In the genomic region with DNA sequence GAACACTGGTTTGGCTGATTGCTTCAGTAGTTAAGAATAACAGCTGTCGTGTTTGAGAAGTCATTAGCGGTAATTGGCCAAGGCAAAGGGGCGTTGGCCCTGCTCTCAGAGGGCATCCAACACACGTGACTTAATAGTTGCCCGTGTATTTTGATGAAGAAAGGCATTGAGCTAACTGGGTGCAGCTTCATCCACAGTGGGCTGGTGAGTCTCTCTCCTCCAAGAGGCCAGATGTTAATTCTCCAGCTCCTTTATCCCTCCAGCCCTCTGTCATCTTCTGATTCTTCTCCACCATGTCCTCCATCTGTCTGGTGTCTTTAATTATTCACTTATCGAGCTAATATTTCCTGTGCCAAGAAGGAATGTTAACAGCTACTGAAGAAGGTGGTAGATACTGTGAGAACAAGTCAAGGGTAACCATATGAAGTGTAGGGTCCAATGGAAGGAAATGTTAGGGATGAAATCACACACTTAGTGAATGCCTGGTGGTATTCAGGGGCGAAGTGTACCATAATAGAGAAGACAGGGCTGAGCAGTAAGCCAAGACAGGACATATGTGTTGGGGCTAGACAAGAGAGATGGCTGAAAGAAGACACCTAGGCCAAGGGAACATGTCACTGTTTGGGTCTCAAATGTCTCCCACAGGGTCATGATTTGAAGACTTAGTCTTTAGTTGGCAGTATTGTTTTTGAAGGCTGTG, we compare ENCODE assay signal across 18 mouse cellular contexts.
DNase-seq lines count a peak whose midpoint lies in the region; ATAC-seq and TF ChIP-seq lines count a peak whose summit lies in the region.
"Had no signal": no experiment of that assay in that cellular context is flagged by ENCODE, and none has a peak within 500 bp of the region (broad histone marks: within the 10 kb centered on the region; RNA-seq: fewer than 3 reads in every experiment).

No protein-coding gene starts in this region.

- WGBS in forebrain, postnatal 0 days, result 53% methylated on average over 7 of the region's 7 CpGs
- WGBS in forebrain, embryonic 11.5 days, result 78% methylated on average over 7 of the region's 7 CpGs
- WGBS in liver, adult 2 months, result 88% methylated on average over 7 of the region's 7 CpGs
- 80% methylated on average over 7 of the region's 7 CpGs for whole genome bisulfite sequencing in liver, embryonic 11.5 days
- WGBS in hindbrain, embryonic 14.5 days, result 89% methylated on average over 7 of the region's 7 CpGs
- WGBS in lung, adult 2 months, result 68% methylated on average over 7 of the region's 7 CpGs

- H3K4me3 ChIP-seq in forebrain, postnatal 0 days (ENCODE audit: low read depth, low read length), result no peak overlapping the region
- no peak overlapping the region for H3K4me3 ChIP-seq in forebrain, embryonic 11.5 days (ENCODE audit: low read depth, low read length)
- H3K4me3 ChIP-seq in liver, adult 2 months (ENCODE audit: insufficient read depth, low read depth, low read length), result no peak overlapping the region
- H3K4me3 ChIP-seq in liver, embryonic 11.5 days (ENCODE audit: low read depth, low read length), result no peak overlapping the region
- H3K4me3 ChIP-seq in hindbrain, embryonic 14.5 days (replicated peaks; ENCODE audit: low read length), result no peak overlapping the region
- H3K4me3 ChIP-seq in lung, adult 2 months (replicated peaks; ENCODE audit: extremely low read depth, low read depth, low read length), result no peak overlapping the region
- H3K4me3 ChIP-seq: myocyte; neural tube, embryonic 15.5 days had no signal

- no peaks in the 10 kb centered on the region for H3K27me3 ChIP-seq in forebrain, postnatal 0 days (ENCODE audit: insufficient read depth, low read length)
- no peaks in the 10 kb centered on the region for H3K27me3 ChIP-seq in forebrain, embryonic 11.5 days (ENCODE audit: control insufficient read depth, insufficient read depth, low read length)
- H3K27me3 ChIP-seq in liver, adult 2 months (ENCODE audit: control insufficient read depth, insufficient read depth, low read length), result no peaks in the 10 kb centered on the region
- no peaks in the 10 kb centered on the region for H3K27me3 ChIP-seq in liver, embryonic 11.5 days (replicated peaks; ENCODE audit: control insufficient read depth, insufficient read depth, low read length)
- H3K27me3 ChIP-seq in hindbrain, embryonic 14.5 days (ENCODE audit: control insufficient read depth, insufficient read depth, low read length), result no peaks in the 10 kb centered on the region
- H3K27me3 ChIP-seq: CH12.LX; neural tube, embryonic 15.5 days had no signal

- H3K36me3 ChIP-seq in forebrain, postnatal 0 days (ENCODE audit: insufficient read depth), result no peaks in the 10 kb centered on the region
- H3K36me3 ChIP-seq in forebrain, embryonic 11.5 days (ENCODE audit: control insufficient read depth, insufficient read depth, low read length), result no peaks in the 10 kb centered on the region
- H3K36me3 ChIP-seq in liver, adult 2 months (ENCODE audit: control insufficient read depth, insufficient read depth, low read length), result no peaks in the 10 kb centered on the region
- H3K36me3 ChIP-seq in liver, embryonic 11.5 days (ENCODE audit: control insufficient read depth, insufficient read depth, low read length), result no peaks in the 10 kb centered on the region
- H3K36me3 ChIP-seq in hindbrain, embryonic 14.5 days (replicated peaks; ENCODE audit: control insufficient read depth, insufficient read depth), result no peaks in the 10 kb centered on the region
- H3K36me3 ChIP-seq: neural tube, embryonic 15.5 days had no signal

- intact Hi-C loops in heart, postnatal 36 days (cut with DNase I), result loop anchor here (5.0 kb wide), 1 partner anchor 37 kb away; no protein-coding TSS in a partner anchor

- no peaks in the 10 kb centered on the region for H3K79me2 ChIP-seq in liver, adult 2 months (ENCODE audit: control insufficient read depth, insufficient read depth, low read length)

- DNase-seq in forebrain, postnatal 0 days, result no peak
- DNase-seq in forebrain, embryonic 11.5 days (ENCODE audit: low spot score), result no peak
- peak; percentile 34 for DNase-seq in liver, adult 2 months (ENCODE audit: extremely low read depth, low read depth, low spot score)
- DNase-seq in liver, embryonic 11.5 days (ENCODE audit: low spot score), result no peak
- peak; percentile 61 for DNase-seq in heart, adult 8-10 months (ENCODE audit: low spot score)
- peak; percentile 37 to 47 for DNase-seq in heart, postnatal 36 days
- no peak for DNase-seq in hindbrain, embryonic 14.5 days (ENCODE audit: low spot score)
- DNase-seq in lung, adult 2 months, result no peak
- DNase-seq: kidney, adult 18-20 months; kidney, postnatal 25 days; liver; lung, embryonic 14.5 days; midbrain, embryonic 14.5 days had no signal

- H3K9ac ChIP-seq in forebrain, postnatal 0 days, result no peak overlapping the region
- no peak overlapping the region for H3K9ac ChIP-seq in forebrain, embryonic 11.5 days (ENCODE audit: low read length)
- no peak overlapping the region for H3K9ac ChIP-seq in liver, adult 2 months (ENCODE audit: low read depth, low read length)
- no peak overlapping the region for H3K9ac ChIP-seq in liver, embryonic 11.5 days (ENCODE audit: low read depth, low read length)
- no peak overlapping the region for H3K9ac ChIP-seq in hindbrain, embryonic 14.5 days
- H3K9ac ChIP-seq: lung, embryonic 14.5 days; neural tube, embryonic 15.5 days had no signal

- no peak for TF ChIP-seq POLR2A in liver, adult 2 months (IDR thresholded peaks at IDR 0.05; ENCODE audit: extremely low read depth, insufficient read depth, low read length)
- no peak for TF ChIP-seq POLR2A in lung, adult 2 months (IDR thresholded peaks at IDR 0.05; ENCODE audit: borderline replicate concordance, extremely low read depth, low read depth, low read length)

- ATAC-seq in forebrain, postnatal 0 days, result peak; percentile 1; the same call in 1 of the 2 replicates
- no peak for ATAC-seq in forebrain, embryonic 11.5 days (replicated peaks; ENCODE audit: low FRiP score)
- ATAC-seq in liver, embryonic 11.5 days (replicated peaks; ENCODE audit: low FRiP score), result no peak
- ATAC-seq in hindbrain, embryonic 14.5 days (ENCODE audit: low FRiP score), result no peak
- ATAC-seq: forebrain, embryonic 14.5 days had no signal

- H3K9me3 ChIP-seq in forebrain, postnatal 0 days (ENCODE audit: low read length), result no peaks in the 10 kb centered on the region
- H3K9me3 ChIP-seq in forebrain, embryonic 11.5 days (ENCODE audit: control insufficient read depth, low read length), result no peaks in the 10 kb centered on the region
- H3K9me3 ChIP-seq in liver, embryonic 11.5 days (ENCODE audit: control insufficient read depth, low read length), result no peaks in the 10 kb centered on the region
- no peaks in the 10 kb centered on the region for H3K9me3 ChIP-seq in hindbrain, embryonic 14.5 days (ENCODE audit: control insufficient read depth, low read length)
- H3K9me3 ChIP-seq: neural tube, embryonic 15.5 days had no signal

- no peak for TF ChIP-seq CTCF in forebrain, postnatal 0 days (IDR thresholded peaks at IDR 0.05; ENCODE audit: low read depth)
- no peak for TF ChIP-seq CTCF in liver, adult 2 months (IDR thresholded peaks at IDR 0.05; ENCODE audit: low read depth, low read length)
- no peak for TF ChIP-seq CTCF in lung, adult 2 months (IDR thresholded peaks at IDR 0.05; ENCODE audit: insufficient read depth, low read length)

- H3K4me1 ChIP-seq in forebrain, postnatal 0 days (ENCODE audit: insufficient read depth), result 0 out of 2 replicates have a peak, but pooled peaks cover 7% of the 10 kb centered on the region
- no peaks in the 10 kb centered on the region for H3K4me1 ChIP-seq in forebrain, embryonic 11.5 days (replicated peaks; ENCODE audit: control insufficient read depth, insufficient read depth, low read length)
- no peaks in the 10 kb centered on the region for H3K4me1 ChIP-seq in liver, adult 2 months (ENCODE audit: control insufficient read depth, insufficient read depth, low read length)
- H3K4me1 ChIP-seq in liver, embryonic 11.5 days (replicated peaks; ENCODE audit: control insufficient read depth, insufficient read depth, low read length), result no peaks in the 10 kb centered on the region
- no peaks in the 10 kb centered on the region for H3K4me1 ChIP-seq in hindbrain, embryonic 14.5 days (replicated peaks; ENCODE audit: control insufficient read depth, insufficient read depth, low read length)
- no peaks in the 10 kb centered on the region for H3K4me1 ChIP-seq in lung, adult 2 months (ENCODE audit: control insufficient read depth, insufficient read depth, low read length)
- H3K4me1 ChIP-seq: neural tube, embryonic 15.5 days had no signal

- H3K4me2 ChIP-seq in forebrain, postnatal 0 days (ENCODE audit: low read depth), result no peak overlapping the region
- H3K4me2 ChIP-seq in forebrain, embryonic 11.5 days (ENCODE audit: low read depth, low read length, severe bottlenecking), result no peak overlapping the region
- H3K4me2 ChIP-seq in liver, embryonic 11.5 days, result no peak overlapping the region
- H3K4me2 ChIP-seq in hindbrain, embryonic 14.5 days (replicated peaks), result no peak overlapping the region
- H3K4me2 ChIP-seq: lung, embryonic 14.5 days; neural tube, embryonic 15.5 days had no signal

- H3K27ac ChIP-seq in forebrain, postnatal 0 days (ENCODE audit: low read depth, low read length), result no peak overlapping the region
- H3K27ac ChIP-seq in forebrain, embryonic 11.5 days (ENCODE audit: low read depth, low read length), result no peak overlapping the region
- H3K27ac ChIP-seq in liver, adult 2 months (replicated peaks; ENCODE audit: insufficient read depth, low read depth, low read length), result no peak overlapping the region
- H3K27ac ChIP-seq in liver, embryonic 11.5 days (ENCODE audit: low read depth, low read length), result no peak overlapping the region
- no peak overlapping the region for H3K27ac ChIP-seq in hindbrain, embryonic 14.5 days
- H3K27ac ChIP-seq: macrophage; neural tube, embryonic 15.5 days had no signal

Comparison
In these comparisons a context has a peak if more than half of its experiments do, and no peak if none do; other contexts are left out.
1. DNase-seq: peak in liver, adult 2 months (single experiment), heart, adult 8-10 months (single experiment) and heart, postnatal 36 days (2 of 2); none in forebrain, postnatal 0 days (single experiment), forebrain, embryonic 11.5 days (single experiment), liver, embryonic 11.5 days (single experiment), hindbrain, embryonic 14.5 days (single experiment) and lung, adult 2 months (single experiment).